Mouse (Mus musculus): ENCODE measurements around the gene Fuk.
"Not testable (repeated sequence)": the region's sequence is repeated elsewhere in the genome, so short reads cannot be mapped to it uniquely, and the experiment has no call there.

Gene Fuk

DNA sequence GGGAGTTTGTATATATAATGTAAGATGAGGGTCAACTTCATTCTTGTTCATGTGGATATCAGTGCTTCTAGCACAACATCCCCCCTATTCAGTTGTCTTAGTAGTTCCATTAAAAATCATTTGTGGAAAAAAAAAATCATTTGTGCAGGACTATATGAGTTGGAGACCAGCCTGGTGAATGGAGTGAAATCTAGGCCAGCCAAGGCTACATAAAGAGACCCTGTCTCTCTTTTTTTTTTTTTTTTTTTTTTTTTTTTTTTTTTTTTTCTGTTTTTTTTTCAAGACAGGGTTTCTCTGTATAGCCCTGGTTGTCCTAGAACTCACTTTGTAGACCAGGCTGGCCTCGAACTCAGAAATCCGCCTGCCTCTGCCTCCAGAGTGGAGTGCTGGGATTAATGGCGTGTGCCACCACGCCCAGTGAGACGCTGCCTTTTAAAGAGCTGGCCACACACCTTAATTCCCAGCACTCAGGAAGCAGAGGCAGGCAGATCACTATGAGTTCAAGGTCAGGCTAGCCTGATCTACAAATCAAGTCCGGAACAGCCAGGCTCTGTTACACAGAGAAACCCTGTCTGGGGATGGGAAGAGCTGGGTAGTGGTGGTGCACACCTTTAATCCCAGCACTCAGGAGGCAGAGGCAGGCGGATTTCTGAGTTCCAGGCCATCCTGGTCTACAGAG is 40.8 kb downstream of the Fuk start:
- not testable (repeated sequence) for DNase-seq

DNA sequence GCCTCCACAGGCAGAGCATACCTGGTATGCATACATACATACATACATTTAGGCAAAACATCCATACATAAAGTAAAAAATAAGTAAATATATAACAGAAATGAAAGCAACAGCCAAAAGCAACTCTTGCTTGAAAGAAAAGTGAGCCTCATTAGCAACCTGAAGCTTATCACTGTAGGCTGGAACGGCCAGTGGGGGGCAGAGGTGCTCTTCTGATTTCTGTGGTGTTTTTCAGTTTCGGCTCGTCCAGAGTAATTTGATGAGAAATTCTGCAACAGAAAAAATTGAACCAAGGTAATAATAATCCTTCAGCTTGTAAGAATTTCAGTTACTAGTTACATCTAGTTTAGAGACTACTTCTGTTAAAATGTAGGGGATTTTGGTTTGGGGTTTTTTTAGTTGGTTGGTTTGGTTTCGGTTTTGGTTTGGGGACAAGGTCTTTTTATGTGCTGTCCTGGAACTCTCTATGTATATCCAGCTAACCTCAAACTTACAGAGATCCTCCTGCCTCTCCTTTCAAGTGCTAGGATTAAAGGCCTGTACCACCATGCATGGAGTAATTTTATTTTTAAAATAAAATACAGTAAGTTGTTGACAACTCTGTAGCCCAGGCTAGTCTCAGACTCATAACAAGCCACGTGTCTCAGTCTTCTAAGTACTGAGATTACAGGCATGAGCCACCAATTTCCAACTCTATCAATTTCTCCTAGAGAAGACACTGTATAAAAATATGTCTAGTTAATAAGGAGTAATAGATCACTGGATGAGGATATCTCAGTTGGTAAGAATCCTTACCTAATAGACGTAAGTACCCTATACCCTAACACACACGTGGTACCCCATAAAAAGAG is 42.4 kb downstream of the Fuk start:
- peak; percentile 39 to 48 for DNase-seq

- no peak for DNase-seq
Measured at GRCm38 (mm10) chr8:110856760-110857461, 45.4 kb downstream of the Fuk start.

GRCm38 (mm10) chr8:110856073-110856472 is 46.2 kb downstream of the Fuk start:
- DNase-seq: not testable (repeated sequence)

- DNase-seq: no peak
Measured at GRCm38 (mm10) chr8:110851186-110851585, 51.1 kb downstream of the Fuk start.

GRCm38 (mm10) chr8:110847645-110848495 is 54.4 kb downstream of the Fuk start:
- DNase-seq: no peak

GRCm38 (mm10) chr8:110847171-110847549 is 55.1 kb downstream of the Fuk start:
- no peak for DNase-seq

DNA sequence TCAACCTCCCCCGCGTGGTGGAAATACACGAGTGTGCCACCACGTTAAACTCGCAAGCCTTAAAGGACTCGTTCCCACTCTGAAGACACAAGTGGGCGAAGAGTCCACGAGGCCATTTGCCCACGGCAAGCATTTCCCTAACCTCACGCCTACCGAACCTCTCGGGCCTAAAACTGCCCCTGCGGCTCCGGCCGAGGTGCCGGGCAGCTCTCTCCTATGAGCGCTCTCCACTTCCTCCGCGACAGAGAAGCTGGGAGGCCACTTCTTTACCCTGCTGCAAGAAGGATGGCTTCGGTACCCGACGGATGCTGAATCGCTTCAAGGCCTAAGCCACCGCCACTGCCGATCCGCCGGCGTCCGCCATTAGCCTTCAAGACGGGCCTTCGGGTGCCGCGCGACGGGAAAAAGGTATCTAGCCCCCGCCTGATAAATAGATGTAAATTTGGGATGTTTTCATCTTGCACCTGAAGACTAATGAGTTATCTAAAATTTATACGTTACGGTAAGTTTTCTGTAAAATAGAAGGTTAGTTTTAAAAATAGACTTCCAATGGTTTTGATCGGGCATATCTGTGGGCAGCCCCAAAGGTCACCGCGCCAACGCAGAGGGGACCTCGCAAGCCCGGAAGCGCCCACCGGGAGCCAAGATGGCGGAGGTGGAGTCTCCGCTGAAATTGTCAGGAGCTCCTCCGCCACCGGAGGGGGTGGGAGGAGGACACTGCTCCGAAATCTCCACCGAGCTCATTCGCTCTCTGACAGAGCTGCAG is 55.7 kb downstream of the Fuk start, which contains the start of the genes Cog4 and Sf3b3:
Gene Cog4, plus strand, starts transcription at position 196 of the 766 bp plus-strand sequence.
Gene Sf3b3, minus strand, starts transcription at position 383 of the 766 bp plus-strand sequence.
- DNase-seq: peak; percentile 89 to 90

- no peak for DNase-seq
Measured at GRCm38 (mm10) chr8:110845821-110846404, 56.4 kb downstream of the Fuk start.

DNA sequence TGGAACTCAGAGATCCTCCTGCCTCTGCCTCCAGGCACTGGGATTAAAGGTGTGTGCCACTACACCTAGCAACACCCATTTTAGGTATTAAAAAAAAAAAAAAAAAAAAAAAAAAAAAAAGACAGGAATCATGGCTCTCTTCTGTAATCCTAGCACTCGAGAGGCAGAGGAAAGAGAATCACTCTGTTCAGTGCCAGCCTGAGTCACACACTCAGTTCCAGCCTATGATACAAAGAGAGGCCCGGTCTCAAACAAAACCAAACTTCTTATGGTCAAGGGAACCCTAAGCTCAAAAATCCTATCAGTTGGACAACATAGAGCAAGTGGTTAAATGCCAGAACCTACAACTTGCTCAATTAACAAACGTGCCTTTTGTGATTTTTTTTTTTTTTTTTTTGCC is 57.3 kb downstream of the Fuk start:
- DNase-seq: no peak

DNA sequence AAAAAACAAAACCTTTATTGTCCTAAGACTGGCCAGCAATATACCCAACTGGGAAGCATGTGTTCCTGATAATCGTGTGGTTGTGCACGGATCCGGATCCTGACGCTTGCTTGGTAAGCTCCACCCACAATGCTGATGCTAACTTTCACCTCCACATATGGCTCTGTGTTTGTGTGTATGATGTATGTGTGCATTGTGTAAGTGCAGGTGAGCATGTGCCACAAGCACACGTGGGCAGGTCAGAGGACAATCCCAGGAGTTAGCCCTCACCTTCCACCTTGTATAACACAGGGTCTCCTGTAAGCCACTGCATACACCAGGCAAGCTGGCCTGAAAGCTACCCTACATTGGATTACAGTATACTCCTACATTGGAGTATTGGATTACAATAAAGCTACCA is 59.1 kb downstream of the Fuk start:
- no peak for DNase-seq

GRCm38 (mm10) chr8:110842012-110842574 is 60.2 kb downstream of the Fuk start:
- no peak for DNase-seq

Measured in cerebellum, postnatal 36 days (tissue).